Mouse (Mus musculus): ENCODE data around the gene Tanc1. TPM values are rescaled to one million over a fixed set of nuclear protein-coding genes. Genes with fewer than 3 reads are reported as not detected.

Tanc1 gene
- polyA plus RNA-seq (2017; shearing (Covaris generic)) = 11.5 TPM

DNA sequence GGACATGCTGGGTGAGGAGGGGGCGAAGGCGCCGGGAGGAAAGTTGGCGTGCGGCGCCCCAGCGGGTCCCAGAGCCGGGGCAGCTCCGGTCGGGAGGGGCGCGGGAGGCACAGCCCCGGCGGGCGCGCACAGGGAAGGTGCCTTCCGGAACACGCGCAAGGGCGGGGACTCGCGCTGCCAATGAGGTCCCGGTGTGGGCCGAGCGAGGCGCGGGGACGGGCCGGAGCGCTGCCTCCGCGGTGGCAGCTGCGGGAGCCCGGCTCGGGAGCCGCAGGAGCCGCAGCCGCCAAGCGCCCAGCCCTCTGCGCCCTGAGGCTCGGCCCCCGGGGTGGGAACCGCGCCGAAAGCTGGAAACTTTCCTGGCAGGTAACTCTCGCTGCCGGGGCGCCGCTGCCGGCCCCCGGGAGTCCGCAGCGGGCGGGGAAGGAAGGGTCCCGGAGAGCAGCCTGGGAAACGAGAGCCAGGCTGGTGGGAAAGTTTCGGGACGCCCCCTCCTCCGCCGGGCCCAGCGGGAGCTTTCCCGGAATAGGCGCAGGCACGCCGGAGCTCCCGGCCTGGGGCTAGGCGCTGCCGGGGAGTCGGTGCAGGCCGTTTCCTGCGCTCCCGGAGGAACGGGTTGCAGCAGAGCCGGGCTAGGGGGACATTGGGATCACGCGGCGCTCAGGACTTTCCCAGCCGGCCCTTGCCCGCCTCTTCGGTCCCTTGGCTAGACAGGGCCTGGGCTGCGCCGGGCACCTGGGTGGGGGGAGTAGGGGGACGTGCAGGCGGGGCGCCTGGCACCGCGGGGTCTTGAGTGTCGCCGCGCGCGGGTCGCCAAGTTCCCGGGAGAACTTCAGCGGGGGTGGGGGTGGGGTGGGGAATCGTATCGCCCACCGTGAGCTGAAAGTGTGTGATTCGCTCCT is at the start of gene Tanc1:
Gene Tanc1, plus strand, starts transcription at position 212 of the 902 bp plus-strand sequence.

DNA sequence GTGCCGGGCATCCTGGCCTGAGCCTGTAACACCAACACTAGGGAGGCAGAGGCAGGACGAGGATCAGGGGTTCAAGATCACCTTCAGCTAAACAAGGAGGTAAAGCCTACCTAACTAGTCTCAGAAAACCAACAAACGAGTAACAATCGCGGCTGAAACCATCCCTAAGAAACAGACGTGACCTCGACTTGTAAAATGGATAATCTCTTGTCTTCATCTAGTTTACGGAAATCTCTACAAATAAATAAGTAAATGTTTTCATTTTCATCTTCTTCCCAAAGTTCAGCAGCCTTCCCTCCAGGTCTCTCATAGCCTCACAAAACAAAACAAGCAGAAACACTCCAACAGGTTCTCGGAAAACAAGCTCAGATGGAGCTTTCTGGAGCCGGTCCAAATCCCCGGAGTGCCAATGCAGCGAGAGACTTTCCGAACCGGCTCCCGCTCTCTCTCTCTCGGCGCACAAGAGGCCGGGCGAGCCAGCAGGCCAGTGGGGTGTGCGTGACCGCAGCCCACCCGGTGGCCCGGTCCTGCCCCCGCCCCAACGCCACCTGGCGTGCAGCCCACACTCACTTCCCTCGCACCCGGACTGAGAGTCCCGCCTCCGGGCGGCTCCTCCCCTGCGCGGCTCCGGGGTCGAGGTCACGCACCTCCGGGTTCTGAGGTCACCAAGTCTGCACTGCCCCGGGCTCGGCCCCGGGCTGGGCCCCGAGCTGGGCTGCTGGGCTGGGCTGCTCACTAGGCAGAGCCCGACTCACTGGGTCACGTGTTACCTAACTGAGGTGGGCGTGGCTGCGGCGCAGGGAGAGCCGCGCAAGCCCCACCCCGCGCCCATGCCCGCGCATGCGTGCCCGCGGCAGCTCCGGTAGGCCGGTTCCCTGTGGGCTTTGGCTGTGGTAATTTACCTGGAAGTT is 270.2 kb downstream of the Tanc1 start, which contains the start of gene Wdsub1:
Gene Wdsub1, minus strand, starts transcription at position 761 of the 911 bp plus-strand sequence.

Other genes with a start within 250 kb of the Tanc1 start
- 93.6 TPM for gene Dapl1, start 127.4 kb upstream of the Tanc1 start, polyA plus RNA-seq (2017; shearing (Covaris generic))